Comparison of ENCODE assay signal across 25 mouse cellular contexts in the genomic region with DNA sequence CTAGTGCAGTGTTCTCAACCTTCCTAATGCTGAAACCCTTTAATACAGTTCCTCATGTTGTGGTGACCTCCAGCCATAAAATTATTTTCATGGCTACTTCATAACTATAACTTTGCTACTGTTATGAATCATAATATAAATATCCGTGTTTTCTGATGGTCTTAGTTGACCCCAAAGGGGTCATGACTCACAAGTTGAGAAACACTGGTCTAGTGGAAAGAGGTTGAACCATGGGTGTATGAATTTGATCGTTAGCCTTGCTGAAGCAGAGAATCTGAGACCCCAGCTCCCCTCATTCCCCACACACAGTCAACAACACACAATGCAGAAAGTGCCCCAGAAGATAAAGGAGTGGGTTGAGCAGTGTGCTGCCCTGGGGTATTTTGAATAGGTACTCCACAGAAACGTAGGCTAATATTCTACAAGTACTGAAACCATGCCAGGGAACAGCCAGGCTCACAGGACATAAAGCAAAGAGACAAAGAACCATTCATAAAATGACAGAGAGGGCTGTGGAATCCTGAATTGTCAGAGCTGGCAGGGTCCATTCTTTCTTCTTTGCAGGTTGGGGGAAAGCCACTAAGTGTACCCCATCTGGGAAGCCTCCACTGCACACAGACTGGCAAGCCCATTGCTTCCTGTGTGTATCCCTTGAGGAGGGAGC.
DNase-seq lines count a peak whose midpoint lies in the region; ATAC-seq and TF ChIP-seq lines count a peak whose summit lies in the region.
"Had no signal": no experiment of that assay in that cellular context is flagged by ENCODE, and none has a peak within 500 bp of the region (broad histone marks: within the 10 kb centered on the region; RNA-seq: fewer than 3 reads in every experiment).

No protein-coding gene starts in this region.

- no peak overlapping the region for H3K4me3 ChIP-seq in lung, embryonic 16.5 days (ENCODE audit: low read length)
- no peak overlapping the region for H3K4me3 ChIP-seq in heart, embryonic 11.5 days (ENCODE audit: low read depth, low read length)
- H3K4me3 ChIP-seq: embryonic facial prominence, embryonic 12.5 days; embryonic facial prominence, embryonic 15.5 days; forebrain, embryonic 12.5 days; heart, embryonic 13.5 days; hindbrain, embryonic 15.5 days had no signal

- H3K9me3 ChIP-seq in lung, embryonic 16.5 days (ENCODE audit: control insufficient read depth, low read length), result peaks cover 3% of the 10 kb centered on the region; the same call in 1 of the 2 replicates
- H3K9me3 ChIP-seq in heart, embryonic 11.5 days (replicated peaks; ENCODE audit: control insufficient read depth, low read length), result no peaks in the 10 kb centered on the region
- H3K9me3 ChIP-seq: embryonic facial prominence, embryonic 15.5 days had no signal

- H3K27ac ChIP-seq in lung, embryonic 16.5 days (ENCODE audit: low read length), result peak overlapping the region; percentile 32; the same call in 1 of the 2 replicates
- H3K27ac ChIP-seq in heart, embryonic 11.5 days (ENCODE audit: low read depth, low read length), result no peak overlapping the region
- H3K27ac ChIP-seq: embryonic facial prominence, embryonic 12.5 days; embryonic facial prominence, embryonic 15.5 days; forebrain, embryonic 12.5 days; heart, embryonic 13.5 days; hindbrain, embryonic 15.5 days had no signal

- no peak for DNase-seq in lung, postnatal 36 days
- peak; percentile 65 for DNase-seq in 3T3-L1 (ENCODE audit: low read depth, low spot score)
- DNase-seq in Muller cell, postnatal 12 days (ENCODE audit: inconsistent ontology term), result peak; percentile 65
- DNase-seq in brain, embryonic 14.5 days (ENCODE audit: low read depth), result peak; percentile 57
- no peak for DNase-seq in urinary bladder, adult 18-20 months (ENCODE audit: low spot score in 2 of 2)
- DNase-seq: adrenal gland, adult 2 months; adrenal gland, postnatal 14 days; B cell, adult 2 months; cerebellum, adult 9-10 months; cerebellum, postnatal 14 days; gastrocnemius, postnatal 10 days; gastrocnemius, postnatal 36 days; heart, postnatal 14 days; heart, postnatal 4 days; kidney, adult 2 months had no signal

- no peak for TF ChIP-seq POLR2A in brain, embryonic 14.5 days (IDR thresholded peaks at IDR 0.05; ENCODE audit: borderline replicate concordance, extremely low read depth, insufficient read depth, insufficient read length, poor library complexity, severe bottlenecking)

- no peak for ATAC-seq in lung, embryonic 16.5 days (ENCODE audit: low read depth)
- no peak for ATAC-seq in heart, embryonic 11.5 days (replicated peaks; ENCODE audit: insufficient number of reproducible peaks, low FRiP score, low TSS enrichment)
- ATAC-seq: CD4-positive, CD25-positive, alpha-beta regulatory T cell, adult 4 months; forebrain, embryonic 16.5 days; Patski had no signal

- H3K36me3 ChIP-seq in lung, embryonic 16.5 days (ENCODE audit: control insufficient read depth, insufficient read depth, low read length), result no peaks in the 10 kb centered on the region
- H3K36me3 ChIP-seq in heart, embryonic 11.5 days (ENCODE audit: control insufficient read depth, insufficient read depth, low read length), result no peaks in the 10 kb centered on the region
- H3K36me3 ChIP-seq: embryonic facial prominence, embryonic 12.5 days; embryonic facial prominence, embryonic 15.5 days; forebrain, embryonic 12.5 days; heart, embryonic 13.5 days; hindbrain, embryonic 15.5 days had no signal

- TF ChIP-seq CTCF in brain, embryonic 14.5 days (IDR thresholded peaks at IDR 0.05; ENCODE audit: borderline replicate concordance, extremely low read depth, insufficient read depth, insufficient read length), result no peak

- no peak overlapping the region for H3K9ac ChIP-seq in lung, embryonic 16.5 days (ENCODE audit: low read length)
- H3K9ac ChIP-seq in heart, embryonic 11.5 days (ENCODE audit: low read depth, low read length), result no peak overlapping the region
- H3K9ac ChIP-seq: embryonic facial prominence, embryonic 12.5 days; embryonic facial prominence, embryonic 15.5 days; forebrain, embryonic 12.5 days; heart, embryonic 13.5 days; hindbrain, embryonic 15.5 days had no signal

- H3K27me3 ChIP-seq in lung, embryonic 16.5 days (ENCODE audit: control insufficient read depth, insufficient read depth, low read depth, low read length), result no peaks in the 10 kb centered on the region
- no peaks in the 10 kb centered on the region for H3K27me3 ChIP-seq in heart, embryonic 11.5 days (ENCODE audit: control insufficient read depth, insufficient read depth, low read length)
- H3K27me3 ChIP-seq: embryonic facial prominence, embryonic 12.5 days; embryonic facial prominence, embryonic 15.5 days; forebrain, embryonic 12.5 days; heart, embryonic 13.5 days; hindbrain, embryonic 15.5 days; Patski had no signal

- H3K4me2 ChIP-seq in lung, embryonic 16.5 days (ENCODE audit: low read depth, low read length), result no peak overlapping the region
- no peak overlapping the region for H3K4me2 ChIP-seq in heart, embryonic 11.5 days
- H3K4me2 ChIP-seq: embryonic facial prominence, embryonic 12.5 days; embryonic facial prominence, embryonic 15.5 days; forebrain, embryonic 12.5 days; heart, embryonic 13.5 days; hindbrain, embryonic 15.5 days had no signal

- 51% methylated on average over 3 of the region's 3 CpGs for WGBS in lung, embryonic 16.5 days
- 71% methylated on average over 3 of the region's 3 CpGs for WGBS in heart, embryonic 11.5 days (ENCODE audit: insufficient replicate concordance)

- H3K4me1 ChIP-seq in lung, embryonic 16.5 days (replicated peaks; ENCODE audit: control insufficient read depth, insufficient read depth, low read length), result peaks cover 20% of the 10 kb centered on the region
- no peaks in the 10 kb centered on the region; the same call in 1 of the 2 replicates for H3K4me1 ChIP-seq in heart, embryonic 11.5 days (ENCODE audit: control insufficient read depth, insufficient read depth, low read length)

Comparison
In these comparisons a context has a peak if more than half of its experiments do, and no peak if none do; other contexts are left out.
1. DNase-seq: peak in 3T3-L1 (single experiment), Muller cell, postnatal 12 days (single experiment) and brain, embryonic 14.5 days (single experiment); none in lung, postnatal 36 days (single experiment) and urinary bladder, adult 18-20 months (0 of 2).